Mouse (Mus musculus) neural tube, embryonic 15.5 days (tissue): ENCODE results near the gene Aebp1. TPM values are rescaled to one million over a fixed set of nuclear protein-coding genes. Genes with fewer than 3 reads are reported as not detected.

Experiments used
- ATAC-seq: fragments of 200-750 bp; cut with Nextera tagmentation; 2 replicates; pipeline ENCODE4 v1.8.0; 2017; ENCODE audit warnings: mild to moderate bottlenecking, moderate TSS enrichment, moderate library complexity; ENCODE audit not compliant: low FRiP score
- H3K27ac ChIP-seq: fragments of 300-500 bp; sonication (generic); replicated peaks from 2 replicates; pipeline ENCODE4 v1.5.1; 2015; ENCODE audit warnings: mild to moderate bottlenecking, inconsistent platforms
- H3K27me3 ChIP-seq: fragments of 300-500 bp; sonication (generic); replicated peaks from 2 replicates; pipeline ENCODE4 v1.6.1; 2015; ENCODE audit warnings: inconsistent platforms
- H3K36me3 ChIP-seq: fragments of 300-500 bp; sonication (generic); 2 replicates; pipeline ENCODE4 v1.6.1; 2015; ENCODE audit warnings: inconsistent platforms
- H3K4me1 ChIP-seq: fragments of 300-500 bp; sonication (generic); 2 replicates; pipeline ENCODE4 v1.6.1; 2015; ENCODE audit warnings: inconsistent platforms
- H3K4me2 ChIP-seq: fragments of 300-500 bp; sonication (generic); 2 replicates; pipeline ENCODE4 v1.6.1; 2015; ENCODE audit warnings: inconsistent platforms, mild to moderate bottlenecking, moderate library complexity
- H3K4me3 ChIP-seq: fragments of 300-500 bp; sonication (generic); replicated peaks from 2 replicates; pipeline ENCODE4 v1.5.1; 2015; ENCODE audit warnings: mild to moderate bottlenecking, inconsistent platforms
- H3K9ac ChIP-seq: fragments of 300-500 bp; sonication (generic); replicated peaks from 2 replicates; pipeline ENCODE4 v1.6.1; 2015; ENCODE audit warnings: mild to moderate bottlenecking, inconsistent platforms
- H3K9me3 ChIP-seq: fragments of 300-500 bp; sonication (generic); replicated peaks from 2 replicates; pipeline ENCODE4 v1.6.1; 2016; ENCODE audit warnings: inconsistent platforms
- WGBS: fragments of 180-500 bp; shearing (Covaris S2); methylation state at CpG from one replicate; pipeline ENCODE4 v1.1.7; 2015; ENCODE audit warnings: mixed read lengths; 5-methylcytosine and 5-hydroxymethylcytosine counted together
- polyA plus RNA-seq: library from polyadenylated mRNA; unstranded; fragments of >200 nt; fragmentation: Nextera tagmentation; extraction: Ambion mirVana; gene quantifications from 2 replicates; pipeline ENCODE4 v1.2.1, GENCODE M21; 2015

Gene Aebp1
- polyA plus RNA-seq, 1 experiment from 2014 or later, result 22.1 TPM

DNA sequence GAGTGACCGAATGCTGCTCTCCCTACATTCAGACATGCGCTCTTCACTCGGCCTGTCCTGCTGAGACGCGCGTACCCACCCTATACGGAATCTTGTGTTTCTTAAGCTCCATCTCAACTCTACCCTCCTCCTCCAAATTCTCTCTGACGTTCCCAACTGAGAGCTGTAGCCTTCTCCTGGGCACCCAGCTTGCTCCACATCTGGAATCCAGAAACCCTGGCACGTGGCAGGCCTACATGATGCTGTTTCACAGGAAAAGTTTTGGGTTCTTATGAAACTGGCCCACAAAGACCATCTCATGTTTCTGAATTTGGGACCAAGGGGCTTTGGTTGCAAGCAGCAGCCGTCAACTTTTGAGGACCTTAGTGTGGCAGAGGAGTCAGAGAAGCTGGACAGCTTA is 37.5 kb downstream of the Aebp1 start:
- H3K27me3 ChIP-seq, result peaks cover 7% of the 10 kb centered on the region; the same call in 1 of the 2 replicates
- peaks cover 25% of the 10 kb centered on the region for H3K4me1 ChIP-seq
- no peak overlapping the region for H3K4me2 ChIP-seq
- no peaks in the 10 kb centered on the region for H3K9me3 ChIP-seq
- WGBS, result 94% methylated on average over 10 of the region's 10 CpGs
- no peak overlapping the region for H3K27ac ChIP-seq
- H3K36me3 ChIP-seq, result no peaks in the 10 kb centered on the region
- no peak for ATAC-seq
- no peak overlapping the region for H3K9ac ChIP-seq
- H3K4me3 ChIP-seq, result no peak overlapping the region

DNA sequence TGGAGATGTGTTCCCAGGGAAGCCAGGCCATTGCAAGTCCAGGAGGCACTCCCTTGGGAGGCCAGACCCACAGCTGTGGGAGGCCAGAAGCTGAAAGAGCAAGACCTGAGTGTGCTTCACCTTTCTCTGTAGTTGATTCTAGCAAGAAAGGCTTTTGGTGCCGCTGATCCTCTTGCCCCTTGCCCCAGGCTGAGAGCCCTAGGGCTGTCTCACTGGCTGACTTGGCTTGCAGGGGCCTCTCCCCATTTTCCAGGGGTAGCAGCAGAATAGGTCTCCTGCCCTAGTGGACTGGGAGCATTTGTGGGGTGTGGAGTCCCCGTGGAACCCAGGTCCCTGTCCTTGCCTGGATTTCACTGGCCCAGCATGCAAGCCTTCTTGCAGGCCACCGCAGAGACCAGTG is 39.6 kb downstream of the Aebp1 start:
- 23% methylated on average over 3 of the region's 3 CpGs for WGBS

DNA sequence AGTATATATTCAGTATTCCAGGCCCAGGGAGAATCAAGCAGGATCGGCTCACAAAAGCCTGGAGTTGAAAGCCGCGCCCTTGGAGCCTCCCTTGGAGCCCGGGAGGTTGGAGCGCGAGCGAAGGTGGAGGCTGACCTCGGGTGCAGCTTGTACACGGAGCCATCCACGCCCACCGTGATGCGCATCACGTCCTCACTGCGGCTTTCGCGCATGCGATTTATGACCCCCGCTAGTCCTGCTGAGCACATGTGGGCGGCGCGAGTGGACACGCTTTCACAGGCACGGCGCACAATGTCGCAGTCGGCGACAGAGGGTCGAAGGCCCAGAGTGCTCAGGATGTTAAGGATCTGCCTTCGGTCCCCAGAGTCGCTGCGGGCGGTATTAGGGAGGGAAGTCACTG is 40.2 kb downstream of the Aebp1 start:
- H3K4me2 ChIP-seq, result peak overlapping the region; percentile 77
- peaks cover 7% of the 10 kb centered on the region; the same call in 1 of the 2 replicates for H3K27me3 ChIP-seq
- WGBS, result 1% methylated on average over 32 of the region's 32 CpGs
- no peaks in the 10 kb centered on the region for H3K9me3 ChIP-seq
- peak overlapping the region; percentile 87 for H3K27ac ChIP-seq
- ATAC-seq, result peak; percentile 92
- no peaks in the 10 kb centered on the region for H3K36me3 ChIP-seq
- peaks cover 25% of the 10 kb centered on the region for H3K4me1 ChIP-seq
- H3K9ac ChIP-seq, result peak overlapping the region; percentile 52
- H3K4me3 ChIP-seq, result peak overlapping the region; percentile 43

More for the DNA sequence above, 39.6 kb downstream of the Aebp1 start:
- no peak; the same call in 1 of the 2 replicates for ATAC-seq
- peaks cover 25% of the 10 kb centered on the region for H3K4me1 ChIP-seq
- H3K4me2 ChIP-seq, result peak overlapping the region; percentile 77
- peak overlapping the region; percentile 52 for H3K9ac ChIP-seq
- H3K27me3 ChIP-seq, result peaks cover 7% of the 10 kb centered on the region; the same call in 1 of the 2 replicates
- peak overlapping the region; percentile 43 for H3K4me3 ChIP-seq
- H3K27ac ChIP-seq, result peak overlapping the region; percentile 87
- H3K36me3 ChIP-seq, result no peaks in the 10 kb centered on the region
- H3K9me3 ChIP-seq, result no peaks in the 10 kb centered on the region

DNA sequence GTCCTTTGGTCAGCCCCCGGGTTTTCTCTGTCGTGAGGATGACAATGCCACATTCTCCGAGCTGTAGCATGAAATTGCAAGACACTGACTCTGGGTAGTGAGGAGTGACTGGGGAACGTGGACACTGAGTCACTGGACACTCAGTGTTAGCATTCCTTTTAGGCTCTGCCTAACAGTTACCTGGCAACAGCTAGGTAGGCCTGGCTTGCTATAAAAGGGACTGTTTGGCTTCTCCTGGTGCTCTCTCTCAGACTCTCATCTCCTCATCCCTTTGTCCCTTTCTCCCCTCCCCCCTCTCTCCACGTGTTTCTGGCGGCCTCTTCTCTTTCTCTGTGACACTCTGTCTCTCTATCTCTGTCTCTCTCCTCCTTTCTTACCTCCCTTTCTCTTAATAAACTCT is 40.6 kb downstream of the Aebp1 start:
- Histone ChIP-seq H3K9me3 (no peaks in the 10 kb centered on the region), H3K36me3 (no peaks in the 10 kb centered on the region), H3K27ac (peak overlapping the region; percentile 87), H3K27me3 (peaks cover 7% of the 10 kb centered on the region; the same call in 1 of the 2 replicates), H3K4me3 (peak overlapping the region; percentile 43), H3K4me2 (peak overlapping the region; percentile 77), H3K4me1 (peaks cover 22% of the 10 kb centered on the region), H3K9ac (peak overlapping the region; percentile 52)
- ATAC-seq, result peak; percentile 54
- WGBS, result 3% methylated on average over 6 of the region's 6 CpGs

DNA sequence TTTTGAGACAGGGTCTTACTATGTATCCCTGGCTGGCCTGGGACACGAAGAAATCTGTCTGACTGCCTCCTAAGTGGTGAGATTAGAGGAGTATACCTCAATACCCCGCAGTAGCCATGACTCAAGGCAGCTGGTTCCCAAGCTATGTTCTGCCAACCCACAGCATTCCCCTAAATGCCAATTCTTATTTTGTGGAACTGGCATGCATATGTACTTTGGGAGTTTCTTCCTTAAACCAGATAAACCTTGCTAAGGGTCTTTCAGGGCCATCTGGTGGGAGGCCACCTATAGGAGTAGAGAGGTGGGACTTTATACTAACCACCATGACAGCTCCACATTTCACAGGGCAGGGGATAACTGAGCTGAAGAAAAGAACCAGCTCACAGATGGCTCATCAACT is 42.1 kb downstream of the Aebp1 start:
- H3K4me1 ChIP-seq, result peaks cover 22% of the 10 kb centered on the region
- no peaks in the 10 kb centered on the region for H3K9me3 ChIP-seq
- no peak for ATAC-seq

GRCm38 (mm10) chr11:5904357-5904756 is 42.6 kb downstream of the Aebp1 start:
- 0 out of 2 replicates have a peak overlapping the region, but pooled peaks have one; percentile 7 for H3K27ac ChIP-seq

More for the DNA sequence above, 42.1 kb downstream of the Aebp1 start:
- Histone ChIP-seq H3K4me2 (no peak overlapping the region), H3K9ac (no peak overlapping the region), H3K27me3 (no peaks in the 10 kb centered on the region), H3K36me3 (no peaks in the 10 kb centered on the region), H3K27ac (0 out of 2 replicates have a peak overlapping the region, but pooled peaks have one; percentile 7), H3K4me3 (no peak overlapping the region)
- WGBS, result 83% methylated on average over 2 of the region's 2 CpGs

GRCm38 (mm10) chr11:5904871-5905270 is 43.1 kb downstream of the Aebp1 start:
- H3K27ac ChIP-seq, result no peak overlapping the region
- H3K4me3 ChIP-seq, result no peak overlapping the region
- no peak overlapping the region for H3K9ac ChIP-seq
- H3K4me2 ChIP-seq, result no peak overlapping the region
- H3K9me3 ChIP-seq, result no peaks in the 10 kb centered on the region
- no peaks in the 10 kb centered on the region for H3K27me3 ChIP-seq
- 97% methylated on average over 6 of the region's 6 CpGs for WGBS
- peaks cover 22% of the 10 kb centered on the region for H3K4me1 ChIP-seq
- no peak for ATAC-seq
- no peaks in the 10 kb centered on the region for H3K36me3 ChIP-seq

More at GRCm38 (mm10) chr11:5904357-5904756, 42.6 kb downstream of the Aebp1 start:
- Histone ChIP-seq H3K27me3 (no peaks in the 10 kb centered on the region), H3K4me2 (no peak overlapping the region), H3K36me3 (no peaks in the 10 kb centered on the region), H3K4me3 (no peak overlapping the region), H3K9ac (no peak overlapping the region), H3K4me1 (peaks cover 22% of the 10 kb centered on the region), H3K9me3 (no peaks in the 10 kb centered on the region)
- 68% methylated on average over 19 of the region's 19 CpGs for WGBS
- no peak for ATAC-seq

GRCm38 (mm10) chr11:5905778-5906518 is 44.2 kb downstream of the Aebp1 start:
- peaks cover 20% of the 10 kb centered on the region for H3K4me1 ChIP-seq
- no peak overlapping the region for H3K4me3 ChIP-seq
- no peak for ATAC-seq
- H3K9ac ChIP-seq, result no peak overlapping the region
- 79% methylated on average over 10 of the region's 10 CpGs for WGBS
- no peaks in the 10 kb centered on the region for H3K9me3 ChIP-seq
- no peaks in the 10 kb centered on the region for H3K36me3 ChIP-seq
- H3K27ac ChIP-seq, result no peak overlapping the region
- no peaks in the 10 kb centered on the region for H3K27me3 ChIP-seq
- no peak overlapping the region for H3K4me2 ChIP-seq

DNA sequence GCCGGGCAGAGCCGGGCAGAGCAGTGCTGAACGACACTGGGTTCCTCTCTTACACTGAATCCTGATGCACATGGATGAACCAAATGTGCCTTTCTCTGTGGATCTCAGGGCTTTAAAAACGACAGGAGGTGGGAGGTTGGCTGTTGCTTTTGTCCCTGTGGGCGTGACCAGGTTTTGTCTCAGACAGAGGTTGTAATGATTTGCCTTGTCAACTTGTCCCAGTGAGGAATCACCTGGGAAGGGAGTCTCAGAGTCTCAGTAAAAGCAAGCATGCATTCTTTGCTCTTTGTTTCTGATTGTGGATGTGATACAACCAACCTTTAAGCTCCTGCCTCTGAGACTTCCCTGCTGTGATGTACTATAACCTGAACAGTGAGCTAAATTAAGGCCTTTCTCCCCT is 45.3 kb downstream of the Aebp1 start:
- WGBS, result 25% methylated on average over 5 of the region's 5 CpGs
- H3K27ac ChIP-seq, result no peak overlapping the region
- H3K4me2 ChIP-seq, result no peak overlapping the region
- H3K4me1 ChIP-seq, result peaks cover 8% of the 10 kb centered on the region
- H3K9ac ChIP-seq, result no peak overlapping the region
- H3K4me3 ChIP-seq, result no peak overlapping the region
- H3K36me3 ChIP-seq, result no peaks in the 10 kb centered on the region
- no peaks in the 10 kb centered on the region for H3K9me3 ChIP-seq
- no peak for ATAC-seq
- H3K27me3 ChIP-seq, result no peaks in the 10 kb centered on the region

GRCm38 (mm10) chr11:5908642-5909041 is 46.9 kb downstream of the Aebp1 start:
- ATAC-seq, result no peak
- Histone ChIP-seq H3K4me1 (0 out of 2 replicates have a peak, but pooled peaks cover 3% of the 10 kb centered on the region), H3K36me3 (no peaks in the 10 kb centered on the region), H3K27ac (no peak overlapping the region), H3K4me2 (no peak overlapping the region), H3K27me3 (no peaks in the 10 kb centered on the region), H3K4me3 (no peak overlapping the region), H3K9me3 (no peaks in the 10 kb centered on the region), H3K9ac (no peak overlapping the region)
- 80% methylated on average over 4 of the region's 4 CpGs for WGBS

GRCm38 (mm10) chr11:5912635-5913034 is 50.9 kb downstream of the Aebp1 start:
- Histone ChIP-seq H3K27me3 (no peaks in the 10 kb centered on the region), H3K4me1 (0 out of 2 replicates have a peak, but pooled peaks cover 3% of the 10 kb centered on the region), H3K27ac (no peak overlapping the region), H3K9me3 (no peaks in the 10 kb centered on the region), H3K9ac (no peak overlapping the region), H3K36me3 (no peaks in the 10 kb centered on the region), H3K4me3 (no peak overlapping the region), H3K4me2 (no peak overlapping the region)
- 29% methylated on average over 5 of the region's 5 CpGs for WGBS
- ATAC-seq, result no peak

DNA sequence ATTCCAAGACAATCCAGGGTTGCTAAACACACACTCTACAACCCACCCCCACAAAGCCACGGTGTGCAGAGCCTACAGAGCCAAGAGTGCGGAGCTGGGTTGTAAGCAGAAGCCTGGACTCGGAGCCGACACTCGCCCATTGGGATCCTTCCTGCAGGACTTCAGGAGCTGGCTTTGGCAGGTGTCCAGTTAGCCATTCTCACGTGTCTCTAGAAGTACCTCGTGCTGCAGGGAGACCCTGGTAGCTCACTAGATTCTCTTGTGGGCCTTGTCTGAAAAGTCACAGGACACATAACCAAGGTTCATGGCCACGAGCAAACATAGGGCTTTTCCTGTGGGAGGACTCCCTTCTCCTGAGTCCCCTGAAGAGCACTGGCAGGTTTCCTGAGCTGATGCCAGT is 51.5 kb downstream of the Aebp1 start:
- no peak overlapping the region for H3K27ac ChIP-seq
- 71% methylated on average over 8 of the region's 8 CpGs for WGBS
- no peak for ATAC-seq

More for the DNA sequence above, 51.5 kb downstream of the Aebp1 start:
- no peaks in the 10 kb centered on the region for H3K9me3 ChIP-seq
- no peak overlapping the region for H3K4me2 ChIP-seq
- no peak overlapping the region for H3K4me3 ChIP-seq
- H3K27me3 ChIP-seq, result no peaks in the 10 kb centered on the region
- 0 out of 2 replicates have a peak, but pooled peaks cover 3% of the 10 kb centered on the region for H3K4me1 ChIP-seq
- H3K36me3 ChIP-seq, result no peaks in the 10 kb centered on the region
- H3K9ac ChIP-seq, result no peak overlapping the region
